Mouse (Mus musculus): ENCODE results near the gene Tmem251. TPM values are rescaled to one million over a fixed set of nuclear protein-coding genes. Genes with fewer than 3 reads are reported as not detected.

The Tmem251 gene
- polyA plus RNA-seq, 1 experiment from 2014 or later: 14.2 TPM

- H3K4me2 ChIP-seq (ENCODE audit: low read length): peak overlapping the region; percentile 79
- no peak for DNase-seq (ENCODE audit: low spot score)
- H3K9ac ChIP-seq (ENCODE audit: low read length): no peak overlapping the region
- 92% methylated on average over 5 of the region's 5 CpGs for WGBS
- H3K36me3 ChIP-seq (ENCODE audit: control insufficient read depth, insufficient read depth, low read length): no peaks in the 10 kb centered on the region
- H3K4me1 ChIP-seq (ENCODE audit: control insufficient read depth, insufficient read depth, low read length): peaks cover 59% of the 10 kb centered on the region
- H3K4me3 ChIP-seq (ENCODE audit: low read depth, low read length): no peak overlapping the region
- no peaks in the 10 kb centered on the region for H3K27me3 ChIP-seq (replicated peaks; ENCODE audit: control insufficient read depth, insufficient read depth, low read length)
- no peak for ATAC-seq
- H3K9me3 ChIP-seq (replicated peaks; ENCODE audit: control insufficient read depth, low read length): no peaks in the 10 kb centered on the region
- H3K27ac ChIP-seq (ENCODE audit: low read depth, low read length): no peak overlapping the region
Measured at GRCm38 (mm10) chr12:102701691-102702207, 41.8 kb upstream of the Tmem251 start.

- Histone ChIP-seq H3K4me2 (ENCODE audit: low read length) (peak overlapping the region; percentile 79), H3K9ac (ENCODE audit: low read length) (peak overlapping the region; percentile 9; the same call in 1 of the 2 replicates), H3K4me1 (ENCODE audit: control insufficient read depth, insufficient read depth, low read length) (peaks cover 53% of the 10 kb centered on the region), H3K9me3 (replicated peaks; ENCODE audit: control insufficient read depth, low read length) (no peaks in the 10 kb centered on the region), H3K36me3 (ENCODE audit: control insufficient read depth, insufficient read depth, low read length) (no peaks in the 10 kb centered on the region), H3K27me3 (replicated peaks; ENCODE audit: control insufficient read depth, insufficient read depth, low read length) (no peaks in the 10 kb centered on the region), H3K4me3 (ENCODE audit: low read depth, low read length) (peak overlapping the region; percentile 70), H3K27ac (ENCODE audit: low read depth, low read length) (peak overlapping the region; percentile 56)
- 5% methylated on average over 15 of the region's 15 CpGs for WGBS
- no peak for ATAC-seq
- peak; percentile 94 for DNase-seq (ENCODE audit: low spot score)
Measured at GRCm38 (mm10) chr12:102702356-102703110, 41.0 kb upstream of the Tmem251 start.

GRCm38 (mm10) chr12:102703111-102703412, 40.5 kb upstream of the Tmem251 start:
- Histone ChIP-seq H3K27me3 (replicated peaks; ENCODE audit: control insufficient read depth, insufficient read depth, low read length) (no peaks in the 10 kb centered on the region), H3K4me2 (ENCODE audit: low read length) (peak overlapping the region; percentile 79), H3K4me3 (ENCODE audit: low read depth, low read length) (peak overlapping the region; percentile 70), H3K36me3 (ENCODE audit: control insufficient read depth, insufficient read depth, low read length) (no peaks in the 10 kb centered on the region), H3K4me1 (ENCODE audit: control insufficient read depth, insufficient read depth, low read length) (peaks cover 48% of the 10 kb centered on the region), H3K9ac (ENCODE audit: low read length) (peak overlapping the region; percentile 9; the same call in 1 of the 2 replicates), H3K27ac (ENCODE audit: low read depth, low read length) (peak overlapping the region; percentile 56; the same call in 1 of the 2 replicates), H3K9me3 (replicated peaks; ENCODE audit: control insufficient read depth, low read length) (no peaks in the 10 kb centered on the region)
- DNase-seq (ENCODE audit: low spot score) (peak; percentile 65), ATAC-seq (no peak)
- WGBS: 1% methylated on average over 4 of the region's 4 CpGs

- H3K27me3 ChIP-seq (replicated peaks; ENCODE audit: control insufficient read depth, insufficient read depth, low read length): no peaks in the 10 kb centered on the region
- no peak for DNase-seq (ENCODE audit: low spot score)
- no peaks in the 10 kb centered on the region for H3K36me3 ChIP-seq (ENCODE audit: control insufficient read depth, insufficient read depth, low read length)
- 21% methylated on average over 6 of the region's 6 CpGs for WGBS
- H3K4me3 ChIP-seq (ENCODE audit: low read depth, low read length): peak overlapping the region; percentile 70
- ATAC-seq: no peak
- peaks cover 44% of the 10 kb centered on the region for H3K4me1 ChIP-seq (ENCODE audit: control insufficient read depth, insufficient read depth, low read length)
- peak overlapping the region; percentile 79 for H3K4me2 ChIP-seq (ENCODE audit: low read length)
- H3K9ac ChIP-seq (ENCODE audit: low read length): peak overlapping the region; percentile 79
- peak overlapping the region; percentile 56; the same call in 1 of the 2 replicates for H3K27ac ChIP-seq (ENCODE audit: low read depth, low read length)
- H3K9me3 ChIP-seq (replicated peaks; ENCODE audit: control insufficient read depth, low read length): no peaks in the 10 kb centered on the region
Measured at GRCm38 (mm10) chr12:102703441-102703840, 40.1 kb upstream of the Tmem251 start.

- Histone ChIP-seq H3K4me1 (ENCODE audit: control insufficient read depth, insufficient read depth, low read length) (peaks cover 39% of the 10 kb centered on the region), H3K9ac (ENCODE audit: low read length) (peak overlapping the region; percentile 79), H3K4me2 (ENCODE audit: low read length) (peak overlapping the region; percentile 79), H3K27me3 (replicated peaks; ENCODE audit: control insufficient read depth, insufficient read depth, low read length) (no peaks in the 10 kb centered on the region), H3K36me3 (ENCODE audit: control insufficient read depth, insufficient read depth, low read length) (no peaks in the 10 kb centered on the region), H3K4me3 (ENCODE audit: low read depth, low read length) (peak overlapping the region; percentile 70), H3K27ac (ENCODE audit: low read depth, low read length) (peak overlapping the region; percentile 80), H3K9me3 (replicated peaks; ENCODE audit: control insufficient read depth, low read length) (no peaks in the 10 kb centered on the region)
- ATAC-seq (peak; percentile 13), DNase-seq (ENCODE audit: low spot score) (peak; percentile 49)
- 4% methylated on average over 17 of the region's 17 CpGs for WGBS
Measured at GRCm38 (mm10) chr12:102703921-102704408, 39.6 kb upstream of the Tmem251 start.

- under 1% methylated on average over 79 of the region's 105 CpGs for WGBS
- Histone ChIP-seq H3K9me3 (replicated peaks; ENCODE audit: control insufficient read depth, low read length) (no peaks in the 10 kb centered on the region), H3K27ac (ENCODE audit: low read depth, low read length) (peak within 1 kb of the TSS; percentile 80), H3K9ac (ENCODE audit: low read length) (peak within 1 kb of the TSS; percentile 79), H3K4me2 (ENCODE audit: low read length) (peak within 1 kb of the TSS; percentile 79), H3K36me3 (ENCODE audit: control insufficient read depth, insufficient read depth, low read length) (no peaks in the 10 kb centered on the region), H3K4me1 (ENCODE audit: control insufficient read depth, insufficient read depth, low read length) (peaks cover 33% of the 10 kb centered on the region), H3K4me3 (ENCODE audit: low read depth, low read length) (peak within 1 kb of the TSS; percentile 70), H3K27me3 (replicated peaks; ENCODE audit: control insufficient read depth, insufficient read depth, low read length) (no peaks in the 10 kb centered on the region)
- DNase-seq (ENCODE audit: low spot score): peak; percentile 77
- ATAC-seq: peak; percentile 91
Measured at GRCm38 (mm10) chr12:102704457-102705198, 38.9 kb upstream of the Tmem251 start, which contains the start of gene Itpk1. Itpk1 (minus strand) TSS chr12:102704930.

GRCm38 (mm10) chr12:102705216-102705871, 38.2 kb upstream of the Tmem251 start:
- DNase-seq (ENCODE audit: low spot score) (peak; percentile 90), ATAC-seq (peak; percentile 72)
- Histone ChIP-seq H3K4me1 (ENCODE audit: control insufficient read depth, insufficient read depth, low read length) (peaks cover 26% of the 10 kb centered on the region), H3K36me3 (ENCODE audit: control insufficient read depth, insufficient read depth, low read length) (no peaks in the 10 kb centered on the region), H3K4me3 (ENCODE audit: low read depth, low read length) (peak overlapping the region; percentile 70), H3K27me3 (replicated peaks; ENCODE audit: control insufficient read depth, insufficient read depth, low read length) (no peaks in the 10 kb centered on the region), H3K9ac (ENCODE audit: low read length) (peak overlapping the region; percentile 79), H3K9me3 (replicated peaks; ENCODE audit: control insufficient read depth, low read length) (no peaks in the 10 kb centered on the region), H3K4me2 (ENCODE audit: low read length) (peak overlapping the region; percentile 79), H3K27ac (ENCODE audit: low read depth, low read length) (peak overlapping the region; percentile 80)
- WGBS: 2% methylated on average over 45 of the region's 45 CpGs

GRCm38 (mm10) chr12:102705906-102706640, 37.5 kb upstream of the Tmem251 start:
- no peaks in the 10 kb centered on the region for H3K27me3 ChIP-seq (replicated peaks; ENCODE audit: control insufficient read depth, insufficient read depth, low read length)
- H3K4me1 ChIP-seq (ENCODE audit: control insufficient read depth, insufficient read depth, low read length): peaks cover 23% of the 10 kb centered on the region; the same call in 1 of the 2 replicates
- DNase-seq (ENCODE audit: low spot score) (no peak), ATAC-seq (no peak)
- peak overlapping the region; percentile 79 for H3K9ac ChIP-seq (ENCODE audit: low read length)
- H3K4me3 ChIP-seq (ENCODE audit: low read depth, low read length): 0 out of 2 replicates have a peak overlapping the region, but pooled peaks have one; percentile 70
- 0 out of 2 replicates have a peak overlapping the region, but pooled peaks have one; percentile 80 for H3K27ac ChIP-seq (ENCODE audit: low read depth, low read length)
- no peaks in the 10 kb centered on the region for H3K9me3 ChIP-seq (replicated peaks; ENCODE audit: control insufficient read depth, low read length)
- 72% methylated on average over 6 of the region's 6 CpGs for WGBS
- no peaks in the 10 kb centered on the region for H3K36me3 ChIP-seq (ENCODE audit: control insufficient read depth, insufficient read depth, low read length)
- peak overlapping the region; percentile 79 for H3K4me2 ChIP-seq (ENCODE audit: low read length)

Measured in forebrain, embryonic 14.5 days (tissue).